Mouse (Mus musculus): ENCODE measurements at regions not wholly inside any gene's neighbourhood (a gene's known extent, or its start where the extent isn't known, plus 50 kb on each side); places are given as distances from the start of the nearest gene placed in this dataset.
"Not testable (repeated sequence)": the region's sequence is repeated elsewhere in the genome, so short reads cannot be mapped to it uniquely, and the experiment has no call there.

GRCm38 (mm10) chr8:112269598-112269997 is 254.8 kb upstream of the Gm6793 start:
- H3K27ac ChIP-seq: no peak overlapping the region
- TF ChIP-seq CTCF (IDR thresholded peaks at IDR 0.05): no peak
- no peak overlapping the region for H3K4me3 ChIP-seq
- no peak for DNase-seq
- intact Hi-C loops (cut with DNase I): no loop called here

DNA sequence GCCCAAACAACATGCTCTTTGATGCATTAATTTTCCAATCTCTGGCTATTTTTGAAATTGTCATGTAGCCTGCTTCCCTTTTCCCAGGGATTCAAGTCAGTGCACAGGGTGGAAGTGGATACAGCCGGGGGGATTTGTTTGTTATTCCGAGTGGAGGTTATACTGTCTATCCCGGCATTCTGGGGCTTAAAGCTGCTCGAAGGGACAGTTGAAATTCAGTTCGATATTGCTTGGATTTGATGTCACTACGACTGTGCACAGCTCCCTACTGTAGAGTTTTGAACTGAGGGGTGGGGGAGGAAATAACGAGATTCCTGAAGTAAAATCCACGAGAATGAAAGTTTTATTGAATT is 254.4 kb upstream of the Gm6793 start:
- no peak overlapping the region for H3K4me3 ChIP-seq
- intact Hi-C loops (cut with DNase I): no loop called here
- TF ChIP-seq CTCF (IDR thresholded peaks at IDR 0.05): no peak
- H3K27ac ChIP-seq: no peak overlapping the region
- DNase-seq: no peak

DNA sequence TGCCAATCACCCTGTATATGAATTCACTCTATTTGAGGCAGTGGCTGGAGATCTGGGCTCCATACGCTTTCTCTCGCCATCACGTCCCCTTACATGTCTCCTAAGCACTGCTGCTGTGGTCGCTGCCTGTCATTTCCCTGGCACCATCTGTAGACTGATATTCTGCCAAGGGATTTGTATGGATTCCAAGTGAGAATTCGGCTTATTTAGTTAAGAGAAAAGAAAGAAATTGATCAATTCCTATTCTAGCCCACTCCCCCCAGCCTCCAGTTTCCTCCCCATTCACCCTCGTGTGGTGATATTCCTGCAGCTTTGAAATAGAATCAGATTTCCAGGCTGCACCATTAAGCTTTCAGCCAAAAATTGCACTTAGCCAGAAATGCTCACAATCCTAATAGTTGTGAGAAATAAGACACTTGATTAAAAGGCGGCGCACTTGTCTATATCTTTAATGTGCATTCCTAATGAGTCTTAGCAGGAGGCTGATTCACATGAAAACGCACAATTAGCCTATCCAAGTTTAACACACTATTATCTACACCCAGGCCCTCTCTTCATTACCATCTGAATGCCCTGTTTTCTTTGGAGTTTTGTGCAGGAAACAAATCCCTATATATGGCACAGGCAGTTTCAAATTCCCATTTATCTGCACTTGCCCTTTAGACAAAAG is 253.8 kb upstream of the Gm6793 start:
- H3K27ac ChIP-seq: no peak overlapping the region
- no peak for DNase-seq
- no peak for TF ChIP-seq CTCF (IDR thresholded peaks at IDR 0.05)
- intact Hi-C loops (cut with DNase I): no loop called here
- no peak overlapping the region for H3K4me3 ChIP-seq

DNA sequence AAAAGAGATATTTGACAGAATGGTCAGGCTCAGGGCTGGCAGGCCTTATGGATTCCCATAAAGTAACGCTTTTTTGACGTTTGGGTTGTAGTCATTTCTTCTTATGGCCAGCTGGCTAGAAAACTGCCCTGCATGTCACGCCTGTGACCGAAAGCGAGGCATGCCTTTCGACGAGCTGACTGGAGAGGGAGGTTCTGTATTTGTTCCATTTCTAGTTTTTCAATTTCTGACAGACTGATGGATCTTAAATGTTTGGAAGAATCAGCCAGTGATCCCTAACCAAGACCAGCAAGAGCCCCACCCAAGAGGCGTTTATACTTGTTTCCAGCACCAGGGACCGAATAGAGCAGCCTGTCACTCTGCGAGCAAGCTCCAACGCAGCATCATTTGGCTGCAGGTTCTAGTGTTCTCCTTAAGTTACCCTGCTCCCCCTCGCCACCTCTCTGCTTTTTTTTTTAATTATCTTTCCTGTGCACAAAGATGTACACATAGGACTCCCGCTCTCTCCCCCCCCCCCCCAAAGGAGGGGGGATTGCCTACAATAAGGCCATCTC is 243.2 kb upstream of the Gm6793 start:
- Histone ChIP-seq H3K4me3 (no peak overlapping the region), H3K27ac (no peak overlapping the region)
- TF ChIP-seq CTCF (IDR thresholded peaks at IDR 0.05): no peak
- intact Hi-C loops (cut with DNase I): no loop called here
- DNase-seq: no peak

DNA sequence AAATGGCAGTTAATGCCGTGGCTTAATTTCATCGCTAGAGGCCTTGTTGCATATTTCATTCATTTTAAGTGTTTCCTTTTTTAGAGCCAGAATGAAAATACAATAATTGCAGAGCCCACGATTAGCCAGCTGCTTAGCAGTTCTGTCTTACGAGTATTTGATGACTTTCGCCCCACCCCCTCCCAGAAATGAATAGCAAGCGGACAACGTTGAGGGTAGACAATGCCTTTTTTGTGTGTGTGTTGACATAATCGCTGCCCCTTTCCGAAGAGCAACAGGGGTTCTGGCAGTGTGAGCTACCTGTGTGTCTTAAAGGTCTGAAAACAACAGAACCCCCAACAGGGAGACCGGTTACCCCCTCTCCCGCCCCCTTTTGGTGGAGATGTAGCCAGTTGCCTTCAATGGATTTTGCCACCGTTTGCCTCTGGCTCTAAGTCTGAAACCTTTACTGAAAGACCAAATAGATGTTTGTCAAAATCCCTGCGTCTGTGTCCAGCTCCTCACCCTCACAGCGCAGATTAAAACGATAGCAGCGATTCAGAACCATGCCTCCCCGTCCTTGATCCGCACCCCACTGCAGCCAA is 242.6 kb upstream of the Gm6793 start:
- intact Hi-C loops (cut with DNase I): no loop called here
- TF ChIP-seq CTCF (IDR thresholded peaks at IDR 0.05): no peak
- no peak overlapping the region for H3K27ac ChIP-seq
- H3K4me3 ChIP-seq: no peak overlapping the region
- no peak for DNase-seq

- H3K27ac ChIP-seq; H3K4me3 ChIP-seq; DNase-seq; intact Hi-C loops (cut with DNase I): not testable (repeated sequence)
Observed at GRCm38 (mm10) chr8:112246629-112247028, 231.8 kb upstream of the Gm6793 start.

- Histone ChIP-seq H3K4me3 (no peak overlapping the region), H3K27ac (no peak overlapping the region)
- no peak for DNase-seq
- intact Hi-C loops (cut with DNase I): no loop called here
- no peak for TF ChIP-seq CTCF (IDR thresholded peaks at IDR 0.05)
Observed at GRCm38 (mm10) chr8:112238681-112239080, 223.8 kb upstream of the Gm6793 start.

GRCm38 (mm10) chr8:112236751-112237150 is 221.9 kb upstream of the Gm6793 start:
- H3K27ac ChIP-seq; DNase-seq; intact Hi-C loops (cut with DNase I); H3K4me3 ChIP-seq: not testable (repeated sequence)

DNA sequence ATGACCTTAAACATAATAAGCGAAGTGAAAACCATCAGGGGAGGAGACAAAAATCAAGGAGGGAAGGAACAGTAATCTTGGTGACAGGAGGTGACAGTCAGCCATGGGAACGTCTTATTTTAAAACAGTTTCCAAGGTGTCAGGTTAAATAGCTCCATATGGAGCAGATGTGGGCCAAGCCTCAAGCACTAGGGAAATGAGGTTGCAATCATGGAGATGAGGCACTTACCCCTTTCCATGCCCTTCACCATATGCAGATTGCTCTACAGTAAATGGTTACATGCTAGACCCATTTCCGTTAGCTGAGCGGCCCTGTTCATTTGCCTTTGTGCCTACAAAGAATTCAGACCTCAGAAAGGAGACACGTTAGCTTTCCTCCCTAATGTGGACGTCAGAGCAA is 204.8 kb upstream of the Gm6793 start:
- TF ChIP-seq CTCF (IDR thresholded peaks at IDR 0.05): no peak
- no peak for DNase-seq

DNA sequence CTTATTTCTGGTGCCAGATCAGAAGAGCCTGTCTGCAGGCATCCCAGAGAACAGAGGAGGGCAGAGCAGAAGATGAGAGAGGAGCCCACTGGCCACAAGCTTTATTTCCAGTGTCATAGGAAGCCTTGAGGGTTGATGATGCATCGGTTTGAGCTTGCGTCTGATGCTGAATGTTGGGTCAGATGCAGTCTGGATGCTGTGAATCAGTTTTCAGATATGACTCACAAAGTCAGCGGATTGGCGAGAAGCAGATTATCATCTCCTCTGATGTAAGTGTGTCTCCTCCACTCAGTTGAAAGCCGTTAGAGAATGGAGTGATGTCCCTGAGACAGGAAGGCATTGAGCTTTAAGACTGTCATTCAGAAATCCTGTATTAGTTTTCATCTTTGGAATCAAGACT is 197.3 kb upstream of the Gm6793 start:
- H3K27ac ChIP-seq: no peak overlapping the region
- no peak for DNase-seq
- TF ChIP-seq CTCF (IDR thresholded peaks at IDR 0.05): no peak
- H3K4me3 ChIP-seq: no peak overlapping the region
- intact Hi-C loops (cut with DNase I): no loop called here

More for the DNA sequence above, 204.8 kb upstream of the Gm6793 start:
- Histone ChIP-seq H3K4me3 (no peak overlapping the region), H3K27ac (no peak overlapping the region)
- intact Hi-C loops (cut with DNase I): no loop called here

GRCm38 (mm10) chr8:112196423-112196822 is 181.6 kb upstream of the Gm6793 start:
- Histone ChIP-seq H3K4me3 (no peak overlapping the region), H3K27ac (no peak overlapping the region)
- intact Hi-C loops (cut with DNase I): no loop called here
- TF ChIP-seq CTCF (IDR thresholded peaks at IDR 0.05): no peak
- DNase-seq: no peak

- H3K27ac ChIP-seq: no peak overlapping the region
- no peak for DNase-seq
- no peak overlapping the region for H3K4me3 ChIP-seq
- TF ChIP-seq CTCF (IDR thresholded peaks at IDR 0.05): no peak
- intact Hi-C loops (cut with DNase I): no loop called here
Observed at GRCm38 (mm10) chr8:112195880-112196279, 181.0 kb upstream of the Gm6793 start.

GRCm38 (mm10) chr8:112191846-112192245 is 177.0 kb upstream of the Gm6793 start:
- Histone ChIP-seq H3K4me3 (no peak overlapping the region), H3K27ac (no peak overlapping the region)
- no peak for DNase-seq
- intact Hi-C loops (cut with DNase I): no loop called here
- TF ChIP-seq CTCF (IDR thresholded peaks at IDR 0.05): no peak

DNA sequence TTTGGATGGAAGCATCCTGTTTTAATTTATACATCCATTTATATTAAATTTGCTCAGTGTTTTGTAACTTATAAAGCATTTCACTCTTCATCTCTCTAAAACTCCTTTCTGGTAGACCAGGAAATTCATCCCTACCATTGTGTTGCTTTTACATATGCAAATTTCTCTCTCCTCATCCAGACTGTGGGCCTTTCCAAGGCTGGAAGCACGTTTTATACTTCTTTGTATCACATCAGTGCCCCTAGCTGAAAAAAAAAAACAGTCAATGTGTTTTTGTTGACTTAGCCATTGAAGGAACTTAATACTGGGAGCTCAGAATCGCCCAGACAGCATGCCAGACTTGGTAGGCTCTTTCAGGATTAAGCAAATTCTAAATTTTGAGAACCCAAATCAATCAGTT is 174.9 kb upstream of the Gm6793 start:
- Histone ChIP-seq H3K27ac (no peak overlapping the region), H3K4me3 (no peak overlapping the region)
- intact Hi-C loops (cut with DNase I): no loop called here
- TF ChIP-seq CTCF (IDR thresholded peaks at IDR 0.05): no peak
- DNase-seq: no peak
